Mouse (Mus musculus) lung, adult 2 months (tissue): ENCODE data around the gene Tradd. TPM values are rescaled to one million over a fixed set of nuclear protein-coding genes. Genes with fewer than 3 reads are reported as not detected.

Source experiments
- DNase-seq: peaks from one replicate; pipeline ENCODE4 v3.0.0; 2022
- H3K4me1 ChIP-seq: fragments of 200-500 bp; 2 replicates; pipeline ENCODE4 v1.6.1; 2011; ENCODE audit warnings: low read length; ENCODE audit not compliant: control insufficient read depth, insufficient read depth
- H3K4me3 ChIP-seq: fragments of 200-500 bp; replicated peaks from 2 replicates; pipeline ENCODE3; 2011; ENCODE audit warnings: low read depth, mild to moderate bottlenecking, control low read depth, low read length; ENCODE audit errors: extremely low read depth
- CTCF ChIP-seq: fragments of 200-500 bp; IDR thresholded peaks from 2 replicates; pipeline ENCODE4 v1.5.1; 2011; ENCODE audit warnings: mild to moderate bottlenecking, low read length, control low read depth; ENCODE audit not compliant: insufficient read depth
- POLR2A ChIP-seq: fragments of 200-500 bp; IDR thresholded peaks from 2 replicates; pipeline ENCODE4 v1.6.1; 2011; ENCODE audit warnings: low read depth, mild to moderate bottlenecking, control low read depth, low read length, borderline replicate concordance; ENCODE audit errors: extremely low read depth
- WGBS: fragments of 180-500 bp; shearing (Covaris S2); methylation state at CpG from one replicate; pipeline ENCODE4 v1.1.7; 2018; 5-methylcytosine and 5-hydroxymethylcytosine counted together
- polyA plus RNA-seq: library from polyadenylated mRNA; depleted of rRNA; stranded (reverse); fragments of >200 nt; gene quantifications from 2 replicates; pipeline ENCODE4 v1.2.3, GENCODE M21; 2012

Gene Tradd
- polyA plus RNA-seq, 1 experiment = 21.3 TPM

GRCm38 (mm10) chr8:105265128-105265527, 719 bp upstream of the Tradd start:
- Histone ChIP-seq H3K4me3 (peak overlapping the region; percentile 49), H3K4me1 (peaks cover 10% of the 10 kb centered on the region)
- TF ChIP-seq POLR2A = peak; percentile 15; the same call in 1 of the 2 replicates
- no peak for TF ChIP-seq CTCF
- DNase-seq = peak; percentile 32
- 6% methylated on average over 10 of the region's 10 CpGs for WGBS

GRCm38 (mm10) chr8:105263244-105263912, 1.0 kb downstream of the Tradd start:
- H3K4me3 ChIP-seq = no peak overlapping the region
- TF ChIP-seq POLR2A (no peak), CTCF (no peak)
- H3K4me1 ChIP-seq = peaks cover 12% of the 10 kb centered on the region

GRCm38 (mm10) chr8:105261326-105261980, 3.0 kb downstream of the Tradd start:
- WGBS = 78% methylated on average over 12 of the region's 12 CpGs
- H3K4me1 ChIP-seq = peaks cover 11% of the 10 kb centered on the region
- no peak for DNase-seq
- no peak overlapping the region for H3K4me3 ChIP-seq
- TF ChIP-seq POLR2A = no peak
- TF ChIP-seq CTCF = no peak

More at GRCm38 (mm10) chr8:105263244-105263912, 1.0 kb downstream of the Tradd start:
- WGBS = 44% methylated on average over 16 of the region's 16 CpGs
- no peak for DNase-seq

GRCm38 (mm10) chr8:105260371-105261099, 3.9 kb downstream of the Tradd start:
- no peak for DNase-seq
- H3K4me1 ChIP-seq = peaks cover 11% of the 10 kb centered on the region
- TF ChIP-seq CTCF (no peak), POLR2A (no peak)
- 73% methylated on average over 7 of the region's 7 CpGs for WGBS
- no peak overlapping the region for H3K4me3 ChIP-seq

- peak overlapping the region; percentile 46 for H3K4me3 ChIP-seq
- 4% methylated on average over 30 of the region's 30 CpGs for WGBS
- peaks cover 14% of the 10 kb centered on the region for H3K4me1 ChIP-seq
- TF ChIP-seq CTCF (peak; percentile 62), POLR2A (no peak)
- peak; percentile 82 for DNase-seq
Measured at GRCm38 (mm10) chr8:105259721-105260320, 4.6 kb downstream of the Tradd start.

GRCm38 (mm10) chr8:105258911-105259720, 5.3 kb downstream of the Tradd start:
- WGBS = 40% methylated on average over 55 of the region's 55 CpGs
- Histone ChIP-seq H3K4me1 (peaks cover 16% of the 10 kb centered on the region), H3K4me3 (peak overlapping the region; percentile 37)
- peak; percentile 38 for DNase-seq
- TF ChIP-seq POLR2A = no peak
- TF ChIP-seq CTCF = no peak

- WGBS = 82% methylated on average over 7 of the region's 7 CpGs
- DNase-seq = no peak
- Histone ChIP-seq H3K4me3 (no peak overlapping the region), H3K4me1 (peaks cover 16% of the 10 kb centered on the region)
- no peak for TF ChIP-seq CTCF
- no peak for TF ChIP-seq POLR2A
Measured at GRCm38 (mm10) chr8:105257318-105258114, 6.9 kb downstream of the Tradd start.

- DNase-seq = peak; percentile 59
- peak within 1 kb of the TSS; percentile 61 for H3K4me3 ChIP-seq
- H3K4me1 ChIP-seq = peaks cover 12% of the 10 kb centered on the region
- 5% methylated on average over 14 of the region's 14 CpGs for WGBS
- TF ChIP-seq CTCF (no peak), POLR2A (no peak)
Measured at GRCm38 (mm10) chr8:105254966-105255350, 9.5 kb downstream of the Tradd start, which contains the start of gene B3gnt9. B3gnt9 (minus strand) TSS chr8:105255153.
